Mouse (Mus musculus) naive thymus-derived CD4-positive, alpha-beta T cell, adult 2 months (primary cell): ENCODE measurements at regions not wholly inside any gene's neighbourhood (a gene's known extent, or its start where the extent isn't known, plus 50 kb on each side); places are given as distances from the start of the nearest gene placed in this dataset.

Experiments
- DNase-seq: peaks from one replicate; pipeline ENCODE4 v3.0.0-alpha.2; 2011; ENCODE audit warnings: low read depth

GRCm38 (mm10) chr5:120025212-120025611 is 91.1 kb upstream of the Rbm19 start:
- DNase-seq, result no peak

- DNase-seq, result no peak
These were observed 85.4 kb upstream of the Rbm19 start for GRCm38 (mm10) chr5:120030904-120031303.

- DNase-seq, result no peak
These were observed 84.7 kb upstream of the Rbm19 start for GRCm38 (mm10) chr5:120031614-120032013.

- DNase-seq, result no peak
These were observed 81.7 kb upstream of the Rbm19 start for GRCm38 (mm10) chr5:120034499-120035077.

GRCm38 (mm10) chr5:120035251-120035650 is 81.0 kb upstream of the Rbm19 start:
- no peak for DNase-seq

- DNase-seq, result no peak
These were observed 78.5 kb upstream of the Rbm19 start for GRCm38 (mm10) chr5:120037806-120038205.

GRCm38 (mm10) chr5:120043786-120044185 is 72.5 kb upstream of the Rbm19 start:
- DNase-seq, result no peak

GRCm38 (mm10) chr5:120049063-120049781 is 67.0 kb upstream of the Rbm19 start:
- no peak for DNase-seq

GRCm38 (mm10) chr5:120050728-120051436 is 65.4 kb upstream of the Rbm19 start:
- no peak for DNase-seq

- DNase-seq, result no peak
These were observed 61.6 kb upstream of the Rbm19 start for GRCm38 (mm10) chr5:120054498-120055167.
